Comparison of ENCODE assay signal across 25 mouse cellular contexts in the genomic region with DNA sequence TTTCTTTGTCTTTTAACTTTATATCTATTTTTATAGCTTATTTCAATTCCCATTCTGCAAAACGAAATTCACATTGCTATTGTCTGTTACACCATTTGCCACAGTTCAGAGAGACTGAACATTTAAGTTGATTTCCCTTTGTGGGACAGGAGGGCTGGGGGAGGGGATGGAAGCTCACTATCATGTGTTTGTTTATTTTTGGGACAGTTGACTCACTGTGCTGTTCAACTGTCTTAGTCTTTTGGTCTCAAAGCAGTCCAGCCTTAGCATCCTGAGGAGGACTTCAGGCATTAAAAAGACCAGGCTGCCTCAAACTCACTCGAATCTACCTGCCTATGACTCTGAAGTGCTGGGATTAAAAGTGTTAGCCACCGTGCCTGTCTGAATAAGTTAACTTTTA. TPM values are rescaled to one million over a fixed set of nuclear protein-coding genes. Genes with fewer than 3 reads are reported as not detected.
DNase-seq lines count a peak whose midpoint lies in the region; ATAC-seq and TF ChIP-seq lines count a peak whose summit lies in the region.
"Had no signal": no experiment of that assay in that cellular context is flagged by ENCODE, and none has a peak within 500 bp of the region (broad histone marks: within the 10 kb centered on the region; RNA-seq: fewer than 3 reads in every experiment).

No protein-coding gene starts in this region.

- no peak for ATAC-seq in liver, embryonic 12.5 days
- no peak for ATAC-seq in liver, postnatal 0 days
- ATAC-seq: forebrain, postnatal 0 days; hindbrain, postnatal 0 days; intestine, embryonic 16.5 days; Patski had no signal

- H3K79me2 ChIP-seq in CH12.LX (replicated peaks; ENCODE audit: control insufficient read depth, extremely low read depth, insufficient read depth, poor library complexity, severe bottlenecking), result peaks cover 23% of the 10 kb centered on the region

- no peak; the same call in 1 of the 2 replicates for TF ChIP-seq POLR2A in CH12.LX (IDR thresholded peaks at IDR 0.05; ENCODE audit: low read depth, low read length)

- in situ Hi-C loops in CH12.LX (cut with MboI; ENCODE audit: low pct_ligation_motif_present, low pct_unique_long_range_greater_than_20kb, low sequenced_read_pairs), result no loop called here

- no peak overlapping the region for H3K4me3 ChIP-seq in liver, embryonic 12.5 days
- no peak overlapping the region for H3K4me3 ChIP-seq in liver, postnatal 0 days (ENCODE audit: low read depth, low read length)
- H3K4me3 ChIP-seq in CH12.LX (replicated peaks in 1 of 3; ENCODE audit: low read depth in 2 of 3, low read length in 2 of 3, poor library complexity in 1 of 3), result no peak overlapping the region
- H3K4me3 ChIP-seq: embryonic facial prominence, embryonic 12.5 days; heart, embryonic 13.5 days; kidney, embryonic 15.5 days; neural tube, embryonic 12.5 days had no signal

- H3K9me3 ChIP-seq in liver, embryonic 12.5 days (replicated peaks), result no peaks in the 10 kb centered on the region
- H3K9me3 ChIP-seq in liver, postnatal 0 days (ENCODE audit: low read length), result no peaks in the 10 kb centered on the region
- H3K9me3 ChIP-seq in CH12.LX (replicated peaks; ENCODE audit: low read length), result no peaks in the 10 kb centered on the region
- H3K9me3 ChIP-seq: embryonic facial prominence, embryonic 12.5 days; heart, embryonic 13.5 days; kidney, embryonic 15.5 days; neural tube, embryonic 12.5 days had no signal

- TF ChIP-seq CTCF in liver, postnatal 0 days (IDR thresholded peaks at IDR 0.05; ENCODE audit: low read depth), result no peak
- no peak for TF ChIP-seq CTCF in CH12.LX (conservative IDR thresholded peaks at IDR 0.05 in 1 of 2, IDR thresholded peaks at IDR 0.05 in 1 of 2; ENCODE audit: low read depth in 2 of 2, low read length in 2 of 2)

- TF ChIP-seq EP300 in liver, postnatal 0 days (IDR thresholded peaks at IDR 0.05; ENCODE audit: low read depth), result no peak
- TF ChIP-seq EP300 in CH12.LX (IDR thresholded peaks at IDR 0.05; ENCODE audit: low read length), result peak; percentile 7; the same call in 1 of the 2 replicates

- dilution Hi-C loops in CH12.LX (cut with MboI; ENCODE audit: extremely low pct_ligation_motif_present, extremely low pct_unique_long_range_greater_than_20kb, low sequenced_read_pairs), result no loop called here

- H3K27ac ChIP-seq in liver, embryonic 12.5 days, result 0 out of 2 replicates have a peak overlapping the region, but pooled peaks have one; percentile 7
- H3K27ac ChIP-seq in liver, postnatal 0 days (ENCODE audit: low read depth), result no peak overlapping the region
- peak overlapping the region; percentile 46; the same call in 1 of the 2 replicates for H3K27ac ChIP-seq in CH12.LX (ENCODE audit: insufficient read depth, low read depth)
- H3K27ac ChIP-seq: embryonic facial prominence, embryonic 12.5 days; heart, embryonic 13.5 days; hindbrain, postnatal 0 days; kidney, embryonic 15.5 days; neural tube, embryonic 12.5 days had no signal

- peaks cover 41% of the 10 kb centered on the region for H3K4me1 ChIP-seq in liver, embryonic 12.5 days
- H3K4me1 ChIP-seq in liver, postnatal 0 days (ENCODE audit: insufficient read depth), result peaks cover 32% of the 10 kb centered on the region
- peaks cover 2 to 33% of the 10 kb centered on the region in 2 experiments; a peak in 3 of 4 replicates for H3K4me1 ChIP-seq in CH12.LX (ENCODE audit: control insufficient read depth in 1 of 2, insufficient read depth in 2 of 2)

- no peak overlapping the region for H3K4me2 ChIP-seq in liver, embryonic 12.5 days
- no peak overlapping the region for H3K4me2 ChIP-seq in liver, postnatal 0 days (ENCODE audit: low read depth, low read length)
- peak overlapping the region; percentile 87 for H3K4me2 ChIP-seq in CH12.LX (ENCODE audit: insufficient read depth, low read depth, poor library complexity, severe bottlenecking)
- H3K4me2 ChIP-seq: embryonic facial prominence, embryonic 12.5 days; heart, embryonic 13.5 days; kidney, embryonic 15.5 days; neural tube, embryonic 12.5 days had no signal

- H3K27me3 ChIP-seq in liver, embryonic 12.5 days (replicated peaks), result no peaks in the 10 kb centered on the region
- H3K27me3 ChIP-seq in liver, postnatal 0 days (ENCODE audit: insufficient read depth, low read length), result no peaks in the 10 kb centered on the region
- H3K27me3 ChIP-seq in CH12.LX (replicated peaks), result no peaks in the 10 kb centered on the region
- H3K27me3 ChIP-seq: embryonic facial prominence, embryonic 12.5 days; heart, embryonic 13.5 days; kidney, embryonic 15.5 days; neural tube, embryonic 12.5 days; Patski had no signal

- 61% methylated on average over 3 of the region's 3 CpGs for WGBS in liver, embryonic 12.5 days (ENCODE audit: insufficient replicate concordance)
- 56% methylated on average over 3 of the region's 3 CpGs for WGBS in liver, postnatal 0 days (ENCODE audit: insufficient replicate concordance)

- peaks cover 34% of the 10 kb centered on the region for H3K36me3 ChIP-seq in liver, embryonic 12.5 days
- H3K36me3 ChIP-seq in liver, postnatal 0 days (replicated peaks; ENCODE audit: insufficient read depth, low read length), result peaks cover 16% of the 10 kb centered on the region
- H3K36me3 ChIP-seq in CH12.LX (replicated peaks in 1 of 2; ENCODE audit: control insufficient read depth in 1 of 2, insufficient read depth in 1 of 2, low read length in 1 of 2), result peaks cover 26 to 34% of the 10 kb centered on the region in 2 experiments

- no peak overlapping the region for H3K9ac ChIP-seq in liver, embryonic 12.5 days
- no peak overlapping the region for H3K9ac ChIP-seq in liver, postnatal 0 days (replicated peaks)
- H3K9ac ChIP-seq in CH12.LX (ENCODE audit: insufficient read depth, low read depth), result peak overlapping the region; percentile 62
- H3K9ac ChIP-seq: embryonic facial prominence, embryonic 12.5 days; forebrain, postnatal 0 days; heart, embryonic 13.5 days; kidney, embryonic 15.5 days; neural tube, embryonic 12.5 days had no signal

- TF ChIP-seq RAD21 in CH12.LX (IDR thresholded peaks at IDR 0.05; ENCODE audit: low read depth, low read length), result no peak

- peak; percentile 46 for DNase-seq in kidney, adult 9 months
- no peak for DNase-seq in kidney, postnatal 10 days
- DNase-seq in liver, postnatal 0 days, result no peak
- no peak for DNase-seq in CH12.LX (ENCODE audit: extremely low read depth)
- no peak for DNase-seq in cerebellum, adult 9-10 months
- DNase-seq in cerebellum, adult 8-10 months, result no peak
- DNase-seq: adrenal gland, postnatal 36 days; cerebellum, adult 11 months; cerebellum, postnatal 14 days; forebrain, postnatal 0 days; heart, postnatal 14 days; kidney, postnatal 4 days; lung, adult 18-20 months; lung, postnatal 10 days; midbrain, embryonic 14.5 days; right cerebral cortex, postnatal 25 days; spleen, adult 18-20 months had no signal

TF ChIP-seq in CH12.LX, 34 proteins besides CTCF, POLR2A, EP300 and RAD21 (continues in another document):
- TF ChIP-seq RCOR1 (conservative IDR thresholded peaks at IDR 0.05; ENCODE audit: low read depth, low read length) (no peak), SIN3A (IDR thresholded peaks at IDR 0.05; ENCODE audit: low read length) (no peak; the same call in 1 of the 2 replicates), IRF4 (IDR thresholded peaks at IDR 0.05; ENCODE audit: low read depth, low read length) (no peak), MAFK (IDR thresholded peaks at IDR 0.05; ENCODE audit: insufficient replicate concordance, low read length) (no peak), GABPA (IDR thresholded peaks at IDR 0.05; ENCODE audit: insufficient replicate concordance, low read depth, low read length) (no peak), PAX5 (IDR thresholded peaks at IDR 0.05; ENCODE audit: low read length) (no peak), POLR2AphosphoS2 (IDR thresholded peaks at IDR 0.05; ENCODE audit: low read depth, low read length) (no peak), ELF1 (IDR thresholded peaks at IDR 0.05; ENCODE audit: low read depth, low read length) (no peak), USF1 (IDR thresholded peaks at IDR 0.05; ENCODE audit: low read depth, low read length) (no peak), HCFC1 (IDR thresholded peaks at IDR 0.05; ENCODE audit: low read depth, low read length) (no peak), ZKSCAN1 (IDR thresholded peaks at IDR 0.05; ENCODE audit: borderline replicate concordance, low read depth, low read length) (no peak), E2F4 (IDR thresholded peaks at IDR 0.05; ENCODE audit: insufficient replicate concordance, low read depth, low read length) (no peak), ZC3H11A (IDR thresholded peaks at IDR 0.05; ENCODE audit: low read depth, low read length) (no peak), JUN (IDR thresholded peaks at IDR 0.05; ENCODE audit: insufficient read depth, low read depth, low read length) (no peak), MAZ (IDR thresholded peaks at IDR 0.05; ENCODE audit: low read depth, low read length) (no peak), TCF12 (IDR thresholded peaks at IDR 0.05; ENCODE audit: low read depth, low read length) (no peak), NELFE (IDR thresholded peaks at IDR 0.05; ENCODE audit: low read depth, low read length) (0 out of 2 replicates have a peak, but pooled peaks have one; percentile 19), CHD1 (IDR thresholded peaks at IDR 0.05; ENCODE audit: low read depth, low read length) (no peak), SMC3 (IDR thresholded peaks at IDR 0.05; ENCODE audit: low read depth, low read length) (no peak), NRF1 (IDR thresholded peaks at IDR 0.05; ENCODE audit: low read depth, low read length) (no peak), TBP (conservative IDR thresholded peaks at IDR 0.05; ENCODE audit: low read depth, low read length) (no peak), CHD2 (IDR thresholded peaks at IDR 0.05; ENCODE audit: low read length) (0 out of 2 replicates have a peak, but pooled peaks have one; percentile 14), UBTF (IDR thresholded peaks at IDR 0.05; ENCODE audit: low read depth, low read length) (no peak), MEF2A (IDR thresholded peaks at IDR 0.05; ENCODE audit: borderline replicate concordance, low read depth, low read length) (peak; percentile 82; the same call in 1 of the 2 replicates), MAX (IDR thresholded peaks at IDR 0.05; ENCODE audit: low read length) (no peak)

RNA-seq across cellular contexts. Expression of gene Edem1, which starts 2.4 kb away (rescaled TPM):
- 30.8 TPM in 2 replicates for polyA plus RNA-seq in liver, embryonic 12.5 days (2016; fragmentation: Nextera tagmentation; extraction: Ambion mirVana)
- 23.1 and 25.7 TPM in 2 replicates for polyA plus RNA-seq in liver, postnatal 0 days (2015; fragmentation: Nextera tagmentation; extraction: Ambion mirVana)
- total RNA-seq in CH12.LX (2012; rRNA removed) (70.9 and 100 TPM in 2 replicates), CH12.LX (2014; rRNA removed) (186 and 216 TPM in 2 replicates)
- polyA plus RNA-seq in CH12.LX (2012; ENCODE audit: insufficient read length, low read depth), result 157 and 163 TPM in 2 replicates

RNA-seq across cellular contexts. Expression of gene Arl8b, which starts 43.2 kb away (rescaled TPM):
- polyA plus RNA-seq in liver, embryonic 12.5 days (2016; fragmentation: Nextera tagmentation; extraction: Ambion mirVana), result 48.1 and 49.1 TPM in 2 replicates
- 33.2 and 34.5 TPM in 2 replicates for polyA plus RNA-seq in liver, postnatal 0 days (2015; fragmentation: Nextera tagmentation; extraction: Ambion mirVana)
- total RNA-seq in CH12.LX (2012; rRNA removed) (47.8 and 63.3 TPM in 2 replicates), CH12.LX (2014; rRNA removed) (170 and 197 TPM in 2 replicates)
- 125 and 141 TPM in 2 replicates for polyA plus RNA-seq in CH12.LX (2012; ENCODE audit: insufficient read length, low read depth)
